Mouse (Mus musculus): ENCODE measurements at regions not wholly inside any gene's neighbourhood (a gene's known extent, or its start where the extent isn't known, plus 50 kb on each side); places are given as distances from the start of the nearest gene placed in this dataset.

DNA sequence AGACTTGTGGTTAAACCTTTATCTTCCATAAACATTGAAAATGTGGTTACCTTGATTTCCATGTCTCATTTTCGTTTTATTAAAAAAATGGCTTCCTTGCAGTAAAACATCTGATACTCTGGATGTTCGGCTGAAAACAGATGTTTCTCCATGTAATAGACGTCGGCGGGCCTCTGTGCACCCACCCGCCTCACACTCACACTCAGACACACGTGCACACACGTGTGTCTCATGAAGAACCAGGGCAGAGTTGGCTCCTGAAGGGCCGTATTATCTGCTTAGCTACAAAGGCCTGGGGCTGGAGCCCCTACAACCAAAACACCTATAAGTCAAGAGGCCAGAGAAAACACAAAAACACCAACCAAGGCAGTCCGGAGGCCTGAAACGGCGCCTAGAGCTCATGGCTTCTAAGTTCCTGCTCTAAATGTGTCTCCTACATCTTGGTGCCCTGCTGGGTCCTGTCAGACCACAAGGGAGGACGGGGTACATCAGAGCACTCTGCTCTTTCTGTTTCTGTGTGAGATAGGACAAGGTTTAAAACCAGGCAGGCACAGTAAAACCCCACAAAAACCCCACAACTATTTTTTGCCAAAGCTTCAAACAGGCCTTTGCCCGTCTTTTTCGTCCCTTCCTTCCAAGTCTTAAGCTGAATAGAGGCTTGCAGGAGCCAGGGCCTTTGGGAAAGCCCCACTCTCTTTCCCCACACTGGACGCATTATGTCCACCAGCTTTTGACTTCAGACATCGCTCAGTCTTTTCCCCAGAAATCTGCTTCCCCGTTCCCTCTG, 201.9 kb upstream of the Six2 start:
- Histone ChIP-seq H3K36me3 (ENCODE audit: control insufficient read depth, insufficient read depth, low read length) (no peaks in the 10 kb centered on the region), H3K4me2 (no peak overlapping the region), H3K27me3 (ENCODE audit: control insufficient read depth, insufficient read depth, low read length) (no peaks in the 10 kb centered on the region), H3K27ac (ENCODE audit: low read depth, low read length) (no peak overlapping the region), H3K9me3 (ENCODE audit: control insufficient read depth, low read length) (no peaks in the 10 kb centered on the region), H3K4me3 (ENCODE audit: low read depth, low read length) (no peak overlapping the region), H3K9ac (ENCODE audit: low read length) (no peak overlapping the region), H3K4me1 (ENCODE audit: control insufficient read depth, insufficient read depth, low read length) (no peaks in the 10 kb centered on the region)
- DNase-seq (ENCODE audit: low spot score, missing footprints) (no peak), ATAC-seq (ENCODE audit: low FRiP score) (no peak)
- 92% methylated on average over 18 of the region's 18 CpGs for WGBS

DNA sequence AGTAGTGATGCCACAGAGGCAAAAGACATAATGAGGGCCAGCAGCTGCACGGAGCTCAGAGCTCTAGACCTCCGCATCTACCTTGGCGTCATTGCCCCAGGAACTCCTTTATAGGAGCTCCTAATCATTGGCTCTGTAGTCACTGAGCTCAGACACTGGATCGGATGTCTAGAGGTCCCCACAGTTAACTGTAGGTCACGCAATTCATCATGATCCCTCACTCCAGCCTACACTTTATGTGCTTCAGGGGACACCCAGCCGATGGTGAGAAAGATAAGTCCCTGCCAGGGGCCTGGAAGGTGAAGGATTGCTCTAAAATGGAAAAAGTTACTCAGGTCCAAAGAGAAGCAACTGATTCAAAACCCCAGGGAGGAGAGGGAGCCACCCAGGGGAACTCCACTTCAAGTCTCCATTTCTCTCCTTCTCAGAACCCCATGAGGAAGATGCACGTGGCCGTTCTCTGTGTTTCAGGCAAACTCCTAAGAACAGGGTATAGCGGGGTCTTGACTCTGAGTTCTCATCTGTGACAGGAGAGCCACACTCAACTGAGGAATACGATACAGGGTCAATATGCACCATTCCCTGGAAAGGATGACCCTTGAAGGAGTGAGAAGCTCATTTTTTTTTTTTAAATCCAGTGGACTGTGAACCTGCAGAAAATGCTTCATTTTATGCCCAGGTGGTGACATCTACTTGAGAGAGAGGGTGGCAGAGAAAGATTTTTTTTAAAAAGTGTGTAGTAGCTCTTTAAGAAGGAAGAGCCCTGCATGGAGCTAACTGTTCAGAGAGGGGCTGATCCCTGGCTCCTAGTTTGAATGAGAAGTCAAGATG, 200.7 kb upstream of the Six2 start:
- DNase-seq (ENCODE audit: low spot score, missing footprints) (no peak), ATAC-seq (ENCODE audit: low FRiP score) (no peak)
- 92% methylated on average over 10 of the region's 10 CpGs for WGBS
- Histone ChIP-seq H3K4me1 (ENCODE audit: control insufficient read depth, insufficient read depth, low read length) (no peaks in the 10 kb centered on the region), H3K27me3 (ENCODE audit: control insufficient read depth, insufficient read depth, low read length) (no peaks in the 10 kb centered on the region), H3K9ac (ENCODE audit: low read length) (no peak overlapping the region), H3K27ac (ENCODE audit: low read depth, low read length) (no peak overlapping the region), H3K9me3 (ENCODE audit: control insufficient read depth, low read length) (no peaks in the 10 kb centered on the region), H3K36me3 (ENCODE audit: control insufficient read depth, insufficient read depth, low read length) (no peaks in the 10 kb centered on the region), H3K4me2 (no peak overlapping the region), H3K4me3 (ENCODE audit: low read depth, low read length) (no peak overlapping the region)

DNA sequence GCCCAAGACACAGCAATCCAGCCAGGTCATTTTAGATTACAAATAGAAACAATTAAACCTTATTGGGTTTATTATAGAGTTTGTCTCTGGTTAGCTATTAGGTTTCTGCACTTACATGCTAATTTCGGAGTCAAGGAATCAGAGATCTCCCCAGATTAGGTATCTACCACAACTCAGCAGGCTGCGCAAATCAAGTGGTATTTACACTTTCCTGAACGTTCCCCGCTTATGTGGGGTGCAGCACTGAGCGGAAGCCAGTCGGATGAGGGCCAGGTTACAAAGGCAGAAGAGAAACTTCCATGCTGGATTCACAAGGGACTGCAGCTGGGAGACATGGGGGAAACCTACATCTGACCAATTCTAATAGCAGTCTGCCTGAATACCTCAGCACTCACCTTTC, 198.6 kb upstream of the Six2 start:
- no peak overlapping the region for H3K4me2 ChIP-seq
- WGBS = 90% methylated on average over 6 of the region's 6 CpGs
- H3K36me3 ChIP-seq (ENCODE audit: control insufficient read depth, insufficient read depth, low read length) = no peaks in the 10 kb centered on the region
- no peaks in the 10 kb centered on the region for H3K4me1 ChIP-seq (ENCODE audit: control insufficient read depth, insufficient read depth, low read length)
- no peak overlapping the region for H3K4me3 ChIP-seq (ENCODE audit: low read depth, low read length)
- H3K27ac ChIP-seq (ENCODE audit: low read depth, low read length) = no peak overlapping the region
- no peak for DNase-seq (ENCODE audit: low spot score, missing footprints)
- no peaks in the 10 kb centered on the region for H3K9me3 ChIP-seq (ENCODE audit: control insufficient read depth, low read length)
- ATAC-seq (ENCODE audit: low FRiP score) = no peak
- H3K27me3 ChIP-seq (ENCODE audit: control insufficient read depth, insufficient read depth, low read length) = no peaks in the 10 kb centered on the region
- no peak overlapping the region for H3K9ac ChIP-seq (ENCODE audit: low read length)

DNA sequence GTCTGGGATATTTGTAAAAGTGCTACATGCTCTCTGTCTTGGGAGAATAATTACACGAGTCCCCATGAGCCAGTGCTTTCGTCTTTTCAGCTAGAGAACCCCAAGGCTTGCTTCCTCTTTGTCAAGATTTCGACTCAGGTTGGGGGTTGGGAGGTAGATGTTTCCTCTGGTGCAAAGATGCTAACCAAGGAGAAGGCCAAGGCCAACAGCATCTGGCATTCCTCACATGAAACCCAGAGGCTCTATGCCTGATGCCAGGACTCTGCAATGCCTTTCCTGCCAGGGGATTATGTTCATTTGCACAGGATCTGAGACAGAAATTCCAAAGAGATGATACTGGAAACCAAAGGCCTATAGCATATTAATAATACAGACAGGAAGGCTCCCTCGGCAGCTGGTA, 198.2 kb upstream of the Six2 start:
- no peak overlapping the region for H3K4me2 ChIP-seq
- ATAC-seq (ENCODE audit: low FRiP score) (no peak), DNase-seq (ENCODE audit: low spot score, missing footprints) (no peak)
- H3K36me3 ChIP-seq (ENCODE audit: control insufficient read depth, insufficient read depth, low read length) = no peaks in the 10 kb centered on the region
- H3K27me3 ChIP-seq (ENCODE audit: control insufficient read depth, insufficient read depth, low read length) = no peaks in the 10 kb centered on the region
- H3K4me1 ChIP-seq (ENCODE audit: control insufficient read depth, insufficient read depth, low read length) = no peaks in the 10 kb centered on the region
- no peaks in the 10 kb centered on the region for H3K9me3 ChIP-seq (ENCODE audit: control insufficient read depth, low read length)
- H3K4me3 ChIP-seq (ENCODE audit: low read depth, low read length) = no peak overlapping the region
- no peak overlapping the region for H3K9ac ChIP-seq (ENCODE audit: low read length)
- no peak overlapping the region for H3K27ac ChIP-seq (ENCODE audit: low read depth, low read length)
- WGBS = 70% methylated on average over 4 of the region's 4 CpGs

DNA sequence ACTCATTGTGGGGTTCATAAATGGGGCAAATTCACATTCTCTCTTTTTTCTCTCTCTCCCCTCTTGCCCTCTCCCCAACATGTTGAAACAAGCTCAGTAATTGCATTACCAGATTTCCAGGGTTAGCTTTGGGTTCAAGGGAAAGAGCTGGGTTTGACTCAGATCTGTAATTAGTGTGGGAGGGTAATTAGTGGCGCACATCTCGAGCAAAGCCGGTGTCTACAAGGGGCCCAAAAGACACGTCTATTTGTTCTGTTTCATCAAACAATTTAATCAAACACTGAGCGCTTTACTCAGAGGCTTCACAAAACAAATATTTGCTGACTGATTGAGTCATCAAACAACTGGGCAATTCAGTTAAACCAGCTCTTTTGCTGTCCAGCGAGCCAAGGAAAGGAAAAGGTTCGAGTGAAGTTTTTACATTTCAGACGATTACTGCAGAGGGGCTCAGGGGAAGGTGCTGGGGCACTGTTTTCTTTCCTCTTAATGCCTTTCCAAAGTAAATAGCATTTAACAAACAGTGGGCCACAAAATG, 193.6 kb upstream of the Six2 start:
- WGBS = 52% methylated on average over 8 of the region's 8 CpGs
- Histone ChIP-seq H3K4me1 (ENCODE audit: control insufficient read depth, insufficient read depth, low read length) (no peaks in the 10 kb centered on the region), H3K36me3 (ENCODE audit: control insufficient read depth, insufficient read depth, low read length) (no peaks in the 10 kb centered on the region), H3K9ac (ENCODE audit: low read length) (no peak overlapping the region), H3K9me3 (ENCODE audit: control insufficient read depth, low read length) (no peaks in the 10 kb centered on the region), H3K27me3 (ENCODE audit: control insufficient read depth, insufficient read depth, low read length) (no peaks in the 10 kb centered on the region), H3K4me3 (ENCODE audit: low read depth, low read length) (no peak overlapping the region), H3K27ac (ENCODE audit: low read depth, low read length) (no peak overlapping the region), H3K4me2 (no peak overlapping the region)
- ATAC-seq (ENCODE audit: low FRiP score) (no peak), DNase-seq (ENCODE audit: low spot score, missing footprints) (no peak)

DNA sequence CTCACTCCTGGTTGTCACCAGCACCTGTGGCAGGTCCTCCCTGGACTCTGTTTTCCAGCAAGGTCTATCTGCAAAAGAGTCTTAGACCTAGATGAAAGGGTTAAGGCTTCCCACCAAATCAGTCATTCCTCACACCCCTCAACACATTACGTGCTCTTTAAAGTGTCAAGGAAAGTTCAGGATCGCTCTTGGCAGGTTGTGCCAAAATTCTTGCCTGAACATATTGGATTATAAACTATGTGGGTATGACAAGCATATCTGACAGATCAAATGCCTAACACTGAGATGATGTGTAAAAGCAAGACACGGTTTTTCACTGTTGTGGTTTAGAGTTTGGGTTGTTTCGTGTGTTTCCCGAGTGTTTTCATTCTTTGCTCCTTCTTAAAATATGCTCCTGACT, 193.0 kb upstream of the Six2 start:
- no peaks in the 10 kb centered on the region for H3K4me1 ChIP-seq (ENCODE audit: control insufficient read depth, insufficient read depth, low read length)
- ATAC-seq (ENCODE audit: low FRiP score) (no peak), DNase-seq (ENCODE audit: low spot score, missing footprints) (no peak)
- no peaks in the 10 kb centered on the region for H3K36me3 ChIP-seq (ENCODE audit: control insufficient read depth, insufficient read depth, low read length)
- H3K9ac ChIP-seq (ENCODE audit: low read length) = no peak overlapping the region
- WGBS = 86% methylated on average over 5 of the region's 5 CpGs
- H3K4me3 ChIP-seq (ENCODE audit: low read depth, low read length) = no peak overlapping the region
- H3K9me3 ChIP-seq (ENCODE audit: control insufficient read depth, low read length) = no peaks in the 10 kb centered on the region
- no peak overlapping the region for H3K27ac ChIP-seq (ENCODE audit: low read depth, low read length)
- no peaks in the 10 kb centered on the region for H3K27me3 ChIP-seq (ENCODE audit: control insufficient read depth, insufficient read depth, low read length)
- no peak overlapping the region for H3K4me2 ChIP-seq

DNA sequence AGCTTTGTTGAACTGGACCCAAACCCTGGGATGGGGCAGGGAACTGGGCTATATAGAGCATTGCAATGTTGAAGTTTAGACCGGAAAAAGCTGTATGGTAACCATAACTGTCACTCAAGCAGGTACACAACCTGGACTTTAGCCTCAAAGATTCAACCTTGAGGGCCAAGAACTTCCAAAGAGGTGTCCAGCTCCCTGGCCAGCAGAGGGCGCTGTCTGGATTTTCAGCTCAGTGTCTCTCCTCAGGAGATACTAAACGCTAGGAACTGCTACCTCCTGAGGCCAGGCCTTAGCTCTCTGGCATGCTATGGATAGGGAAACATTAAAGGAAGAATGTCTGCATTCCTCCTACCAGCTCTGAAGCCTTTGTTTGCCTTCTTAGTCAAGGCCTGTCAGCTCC, 189.4 kb upstream of the Six2 start:
- Histone ChIP-seq H3K4me2 (no peak overlapping the region), H3K9me3 (ENCODE audit: control insufficient read depth, low read length) (no peaks in the 10 kb centered on the region), H3K36me3 (ENCODE audit: control insufficient read depth, insufficient read depth, low read length) (no peaks in the 10 kb centered on the region), H3K27me3 (ENCODE audit: control insufficient read depth, insufficient read depth, low read length) (0 out of 2 replicates have a peak, but pooled peaks cover 6% of the 10 kb centered on the region), H3K9ac (ENCODE audit: low read length) (no peak overlapping the region), H3K27ac (ENCODE audit: low read depth, low read length) (no peak overlapping the region), H3K4me1 (ENCODE audit: control insufficient read depth, insufficient read depth, low read length) (peaks cover 6% of the 10 kb centered on the region), H3K4me3 (ENCODE audit: low read depth, low read length) (no peak overlapping the region)
- 38% methylated on average over 3 of the region's 3 CpGs for WGBS
- no peak for ATAC-seq (ENCODE audit: low FRiP score)
- DNase-seq (ENCODE audit: low spot score, missing footprints) = no peak

DNA sequence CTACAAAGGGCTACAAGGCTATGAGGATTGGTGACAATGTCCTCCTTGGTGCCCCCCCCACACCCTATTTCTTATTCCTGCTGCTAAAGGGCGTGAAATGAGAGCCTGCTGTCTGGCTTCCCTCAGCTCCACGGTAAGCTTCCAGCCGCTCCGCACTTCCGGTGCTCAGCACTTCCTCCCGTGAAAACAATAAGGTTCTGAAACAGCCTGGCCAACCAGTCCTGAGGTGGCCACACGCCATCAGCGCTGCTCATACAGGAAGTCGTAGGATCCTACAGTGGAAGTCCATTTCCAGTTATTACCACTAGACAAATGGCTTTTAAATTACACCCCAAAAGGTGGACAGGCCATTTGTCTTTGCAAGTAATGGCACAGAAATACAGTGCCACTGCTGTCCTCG, 188.8 kb upstream of the Six2 start:
- Histone ChIP-seq H3K27me3 (ENCODE audit: control insufficient read depth, insufficient read depth, low read length) (0 out of 2 replicates have a peak, but pooled peaks cover 6% of the 10 kb centered on the region), H3K36me3 (ENCODE audit: control insufficient read depth, insufficient read depth, low read length) (no peaks in the 10 kb centered on the region), H3K4me1 (ENCODE audit: control insufficient read depth, insufficient read depth, low read length) (peaks cover 6% of the 10 kb centered on the region), H3K27ac (ENCODE audit: low read depth, low read length) (no peak overlapping the region), H3K9ac (ENCODE audit: low read length) (no peak overlapping the region), H3K4me2 (no peak overlapping the region), H3K4me3 (ENCODE audit: low read depth, low read length) (no peak overlapping the region), H3K9me3 (ENCODE audit: control insufficient read depth, low read length) (no peaks in the 10 kb centered on the region)
- DNase-seq (ENCODE audit: low spot score, missing footprints) (no peak), ATAC-seq (ENCODE audit: low FRiP score) (no peak)
- WGBS = 66% methylated on average over 10 of the region's 10 CpGs

All from midbrain, embryonic 11.5 days (tissue).